Mouse (Mus musculus): ENCODE measurements around the gene Zhx3. TPM values are rescaled to one million over a fixed set of nuclear protein-coding genes. Genes with fewer than 3 reads are reported as not detected.
A peak's percentile ranks its signal among the peaks of the same experiment; 100 is the strongest.

Zhx3 gene
- polyA plus RNA-seq, 2 experiments = 6.5 to 13.7 TPM

DNA sequence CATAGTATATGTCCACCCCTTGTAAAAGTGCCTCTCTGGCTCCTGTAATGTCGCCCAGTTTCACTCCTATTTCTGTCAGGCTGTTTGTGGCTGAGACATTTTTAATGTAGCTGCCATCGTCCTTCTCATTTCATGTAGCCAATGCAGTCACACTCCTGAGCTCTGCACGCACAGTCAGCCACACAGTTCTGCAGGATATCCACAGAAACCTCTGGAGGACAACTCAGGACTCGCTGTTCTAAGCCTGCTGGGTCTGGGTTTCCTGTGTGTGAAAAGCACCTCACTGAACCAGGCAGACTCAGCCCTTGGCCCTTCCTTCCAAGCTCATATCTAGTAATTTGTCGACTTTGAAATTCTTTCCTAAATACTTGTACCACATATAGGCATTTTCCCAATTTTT lies 148.3 kb downstream of the Zhx3 start:
- TF ChIP-seq POLR2A (IDR thresholded peaks at IDR 0.05; ENCODE audit: borderline replicate concordance, extremely low read depth, insufficient read depth, insufficient read length) = no peak
- no peak overlapping the region for H3K9ac ChIP-seq (ENCODE audit: low read depth, low read length, severe bottlenecking)
- H3K4me3 ChIP-seq (replicated peaks; ENCODE audit: low read length) = no peak overlapping the region
- H3K4me2 ChIP-seq (replicated peaks; ENCODE audit: low read depth, low read length, severe bottlenecking) = no peak overlapping the region
- WGBS = 86% methylated on average over 5 of the region's 5 CpGs
- ATAC-seq (ENCODE audit: low FRiP score, low read depth) = no peak
- no peak overlapping the region for H3K27ac ChIP-seq (replicated peaks; ENCODE audit: low read depth, low read length)
- DNase-seq (ENCODE audit: low spot score) = no peak
- H3K36me3 ChIP-seq (ENCODE audit: control insufficient read depth, insufficient read depth, low read length) = peaks cover 59% of the 10 kb centered on the region
- H3K27me3 ChIP-seq (ENCODE audit: control insufficient read depth, insufficient read depth, low read length) = no peaks in the 10 kb centered on the region
- H3K4me1 ChIP-seq (ENCODE audit: control insufficient read depth, insufficient read depth, low read length) = no peaks in the 10 kb centered on the region
- H3K9me3 ChIP-seq (ENCODE audit: control insufficient read depth, low read length) = no peaks in the 10 kb centered on the region

DNA sequence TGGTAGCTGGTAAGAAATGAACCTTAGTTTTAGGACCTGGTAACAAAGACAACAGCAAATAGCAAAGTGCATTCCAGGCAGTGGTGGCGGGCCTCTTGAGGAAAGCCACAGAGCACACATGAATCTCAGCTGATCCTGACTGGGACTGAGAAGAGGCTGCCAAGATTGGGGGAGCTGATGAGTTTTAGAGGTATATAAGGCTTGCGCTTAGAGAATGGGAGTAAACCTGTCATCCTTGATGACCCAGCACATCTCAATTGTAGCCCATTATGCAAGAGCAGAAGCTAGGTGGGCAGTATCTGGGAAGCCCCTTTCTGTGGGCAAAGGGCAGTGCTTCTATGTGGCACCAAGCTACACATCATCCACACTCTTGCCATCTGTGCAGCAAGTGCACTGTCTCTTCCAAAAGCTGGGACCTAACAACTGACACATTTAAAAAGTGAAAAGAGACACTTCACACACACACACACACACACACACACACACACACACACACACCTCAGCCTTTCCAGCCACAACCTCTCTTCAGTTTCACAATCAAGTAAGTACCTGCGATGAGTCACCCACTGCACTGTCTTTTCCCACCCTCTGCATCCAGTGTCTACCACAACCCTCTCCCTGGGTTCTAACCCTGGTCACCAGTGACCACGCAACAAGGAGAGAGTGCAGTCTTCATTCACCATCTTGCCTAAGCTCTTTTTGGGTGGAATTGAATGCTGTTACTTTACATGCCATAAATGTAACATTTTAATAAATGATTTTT lies 149.0 kb downstream of the Zhx3 start:
- no peak overlapping the region for H3K4me3 ChIP-seq (replicated peaks; ENCODE audit: low read length)
- H3K4me2 ChIP-seq (replicated peaks; ENCODE audit: low read depth, low read length, severe bottlenecking) = no peak overlapping the region
- TF ChIP-seq POLR2A (IDR thresholded peaks at IDR 0.05; ENCODE audit: borderline replicate concordance, extremely low read depth, insufficient read depth, insufficient read length) = no peak
- no peak for DNase-seq (ENCODE audit: low spot score)
- WGBS = 95% methylated on average over 4 of the region's 4 CpGs
- H3K27me3 ChIP-seq (ENCODE audit: control insufficient read depth, insufficient read depth, low read length) = no peaks in the 10 kb centered on the region
- no peak overlapping the region for H3K27ac ChIP-seq (replicated peaks; ENCODE audit: low read depth, low read length)
- H3K9ac ChIP-seq (ENCODE audit: low read depth, low read length, severe bottlenecking) = no peak overlapping the region
- peaks cover 66% of the 10 kb centered on the region for H3K36me3 ChIP-seq (ENCODE audit: control insufficient read depth, insufficient read depth, low read length)
- H3K9me3 ChIP-seq (ENCODE audit: control insufficient read depth, low read length) = no peaks in the 10 kb centered on the region
- no peaks in the 10 kb centered on the region for H3K4me1 ChIP-seq (ENCODE audit: control insufficient read depth, insufficient read depth, low read length)
- ATAC-seq (ENCODE audit: low FRiP score, low read depth) = no peak

DNA sequence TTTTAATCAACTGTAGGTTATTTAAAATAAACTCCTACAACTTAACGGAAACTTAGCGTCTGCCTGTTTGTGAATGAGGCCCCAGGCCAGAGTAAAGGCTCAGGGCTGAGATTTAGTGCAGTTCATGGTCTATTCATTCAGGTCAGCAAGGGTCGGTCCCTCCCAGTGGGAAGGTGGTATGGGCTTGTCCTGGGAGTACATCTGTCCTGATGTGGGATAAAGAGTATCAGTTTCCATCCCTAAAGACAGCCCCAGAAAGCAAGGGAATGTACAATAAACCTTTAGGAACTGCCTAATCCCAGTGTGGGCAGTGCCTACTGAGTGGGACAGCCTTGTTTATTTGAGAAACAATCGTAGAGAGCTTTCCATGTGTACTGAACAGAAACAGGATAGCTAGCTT lies 150.1 kb downstream of the Zhx3 start:
- H3K4me3 ChIP-seq (replicated peaks; ENCODE audit: low read length) = no peak overlapping the region
- no peaks in the 10 kb centered on the region for H3K9me3 ChIP-seq (ENCODE audit: control insufficient read depth, low read length)
- WGBS = 88% methylated on average over 4 of the region's 4 CpGs
- no peak overlapping the region for H3K27ac ChIP-seq (replicated peaks; ENCODE audit: low read depth, low read length)
- H3K9ac ChIP-seq (ENCODE audit: low read depth, low read length, severe bottlenecking) = no peak overlapping the region
- no peak for TF ChIP-seq POLR2A (IDR thresholded peaks at IDR 0.05; ENCODE audit: borderline replicate concordance, extremely low read depth, insufficient read depth, insufficient read length)
- H3K36me3 ChIP-seq (ENCODE audit: control insufficient read depth, insufficient read depth, low read length) = peaks cover 75% of the 10 kb centered on the region
- no peak for DNase-seq (ENCODE audit: low spot score)
- H3K4me1 ChIP-seq (ENCODE audit: control insufficient read depth, insufficient read depth, low read length) = no peaks in the 10 kb centered on the region
- H3K27me3 ChIP-seq (ENCODE audit: control insufficient read depth, insufficient read depth, low read length) = no peaks in the 10 kb centered on the region
- no peak overlapping the region for H3K4me2 ChIP-seq (replicated peaks; ENCODE audit: low read depth, low read length, severe bottlenecking)
- no peak for ATAC-seq (ENCODE audit: low FRiP score, low read depth)

DNA sequence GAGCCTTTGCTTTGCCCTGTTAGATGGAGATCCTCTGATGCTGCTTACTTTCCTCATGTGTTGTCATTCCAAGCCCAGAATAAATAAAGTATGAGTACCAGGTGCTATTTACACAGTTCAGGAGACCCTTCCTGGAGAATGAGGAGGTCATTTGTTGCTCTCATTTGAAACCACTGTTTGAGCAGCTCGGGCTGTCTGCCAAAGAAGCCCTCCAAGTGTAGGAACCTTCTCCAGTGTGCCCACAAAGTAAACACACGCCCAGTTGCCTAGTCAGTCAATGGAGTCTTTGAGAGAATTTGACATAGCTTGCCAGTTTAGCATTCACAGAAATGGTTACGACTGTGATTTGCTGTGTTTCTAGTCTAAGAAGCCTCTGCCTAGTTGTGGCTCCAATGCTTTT lies 154.0 kb downstream of the Zhx3 start:
- peak; percentile 36 for DNase-seq (ENCODE audit: low spot score)
- Histone ChIP-seq H3K4me3 (replicated peaks; ENCODE audit: low read length) (no peak overlapping the region), H3K9me3 (ENCODE audit: control insufficient read depth, low read length) (no peaks in the 10 kb centered on the region), H3K36me3 (ENCODE audit: control insufficient read depth, insufficient read depth, low read length) (peaks cover 91% of the 10 kb centered on the region), H3K4me1 (ENCODE audit: control insufficient read depth, insufficient read depth, low read length) (no peaks in the 10 kb centered on the region), H3K27ac (replicated peaks; ENCODE audit: low read depth, low read length) (no peak overlapping the region; the same call in 1 of the 2 replicates), H3K4me2 (replicated peaks; ENCODE audit: low read depth, low read length, severe bottlenecking) (no peak overlapping the region), H3K9ac (ENCODE audit: low read depth, low read length, severe bottlenecking) (no peak overlapping the region), H3K27me3 (ENCODE audit: control insufficient read depth, insufficient read depth, low read length) (no peaks in the 10 kb centered on the region)
- ATAC-seq (ENCODE audit: low FRiP score, low read depth) = no peak
- 91% methylated on average over 3 of the region's 3 CpGs for WGBS
- no peak for TF ChIP-seq POLR2A (IDR thresholded peaks at IDR 0.05; ENCODE audit: borderline replicate concordance, extremely low read depth, insufficient read depth, insufficient read length)

DNA sequence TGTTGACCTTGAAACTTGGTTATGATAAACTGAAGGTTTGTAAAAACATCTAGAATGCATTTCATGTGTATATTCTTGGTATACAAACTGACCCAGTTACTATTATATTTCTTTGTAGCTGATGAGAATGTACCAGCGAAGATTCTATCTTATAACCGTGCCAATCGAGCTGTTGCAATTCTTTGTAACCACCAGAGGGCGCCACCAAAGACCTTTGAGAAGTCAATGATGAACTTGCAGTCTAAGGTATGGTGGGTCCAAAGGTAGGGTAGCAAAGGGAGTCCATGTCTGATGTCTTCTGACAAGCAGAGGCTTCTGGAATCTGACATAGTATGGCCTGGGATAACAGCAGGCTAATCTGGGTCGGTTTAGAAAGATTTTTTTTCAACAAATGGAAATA lies 155.5 kb downstream of the Zhx3 start:
- H3K36me3 ChIP-seq (ENCODE audit: control insufficient read depth, insufficient read depth, low read length) = peaks cover 90% of the 10 kb centered on the region
- no peak overlapping the region for H3K4me2 ChIP-seq (replicated peaks; ENCODE audit: low read depth, low read length, severe bottlenecking)
- no peak for TF ChIP-seq POLR2A (IDR thresholded peaks at IDR 0.05; ENCODE audit: borderline replicate concordance, extremely low read depth, insufficient read depth, insufficient read length)
- H3K27ac ChIP-seq (replicated peaks; ENCODE audit: low read depth, low read length) = no peak overlapping the region
- ATAC-seq (ENCODE audit: low FRiP score, low read depth) (no peak), DNase-seq (ENCODE audit: low spot score) (no peak)
- 77% methylated on average over 5 of the region's 5 CpGs for WGBS
- H3K9ac ChIP-seq (ENCODE audit: low read depth, low read length, severe bottlenecking) = no peak overlapping the region
- no peaks in the 10 kb centered on the region for H3K27me3 ChIP-seq (ENCODE audit: control insufficient read depth, insufficient read depth, low read length)
- H3K4me3 ChIP-seq (replicated peaks; ENCODE audit: low read length) = no peak overlapping the region
- H3K9me3 ChIP-seq (ENCODE audit: control insufficient read depth, low read length) = no peaks in the 10 kb centered on the region
- H3K4me1 ChIP-seq (ENCODE audit: control insufficient read depth, insufficient read depth, low read length) = no peaks in the 10 kb centered on the region

All from limb, embryonic 14.5 days (tissue).